Mouse (Mus musculus): ENCODE results near the gene Cdpf1. TPM values are rescaled to one million over a fixed set of nuclear protein-coding genes. Genes with fewer than 3 reads are reported as not detected.
"Not testable (repeated sequence)": the region's sequence is repeated elsewhere in the genome, so short reads cannot be mapped to it uniquely, and the experiment has no call there.

Gene Cdpf1
- polyA plus RNA-seq, 1 experiment from 2014 or later = 21.8 TPM

- H3K36me3 ChIP-seq (ENCODE audit: control insufficient read depth, insufficient read depth, low read length) = no peaks in the 10 kb centered on the region
- ATAC-seq (ENCODE audit: low FRiP score) (no peak), DNase-seq (ENCODE audit: low spot score, missing footprints) (no peak)
- no peak overlapping the region for H3K4me2 ChIP-seq
- H3K27me3 ChIP-seq (ENCODE audit: control insufficient read depth, insufficient read depth, low read length) = no peaks in the 10 kb centered on the region
- H3K4me3 ChIP-seq (ENCODE audit: low read depth, low read length) = no peak overlapping the region
- H3K4me1 ChIP-seq (ENCODE audit: control insufficient read depth, insufficient read depth, low read length) = no peaks in the 10 kb centered on the region
- no peak overlapping the region for H3K9ac ChIP-seq (ENCODE audit: low read length)
- no peaks in the 10 kb centered on the region for H3K9me3 ChIP-seq (ENCODE audit: control insufficient read depth, low read length)
- H3K27ac ChIP-seq (ENCODE audit: low read depth, low read length) = no peak overlapping the region
- 77% methylated on average over 6 of the region's 6 CpGs for WGBS
Observed at GRCm38 (mm10) chr15:85795516-85795915, 16.0 kb downstream of the Cdpf1 start.

GRCm38 (mm10) chr15:85792819-85793218 lies 18.7 kb downstream of the Cdpf1 start:
- WGBS = 88% methylated on average over 1 of the region's 1 CpGs

DNA sequence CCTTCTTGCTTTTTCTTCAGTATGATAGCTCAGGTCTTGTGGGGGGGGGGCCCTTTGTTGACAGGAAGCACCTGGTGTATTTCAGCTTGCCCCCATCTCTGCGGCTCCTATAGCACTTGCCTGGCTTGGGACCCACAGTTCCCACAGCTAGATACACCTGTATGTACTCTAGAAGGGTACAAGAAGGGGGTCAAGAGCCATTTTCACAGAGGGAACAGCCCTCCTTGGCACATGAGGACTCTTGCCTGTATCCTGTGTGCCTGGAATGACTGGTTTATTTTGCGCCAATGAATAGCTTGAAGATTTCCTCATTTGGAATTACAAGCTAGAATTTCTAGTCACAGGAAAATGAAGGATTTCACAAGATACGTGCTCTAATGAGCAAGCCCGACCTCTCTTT lies 20.0 kb downstream of the Cdpf1 start:
- Histone ChIP-seq H3K4me2 (no peak overlapping the region), H3K27ac (ENCODE audit: low read depth, low read length) (no peak overlapping the region), H3K4me1 (ENCODE audit: control insufficient read depth, insufficient read depth, low read length) (no peaks in the 10 kb centered on the region), H3K9me3 (ENCODE audit: control insufficient read depth, low read length) (no peaks in the 10 kb centered on the region), H3K36me3 (ENCODE audit: control insufficient read depth, insufficient read depth, low read length) (no peaks in the 10 kb centered on the region), H3K27me3 (ENCODE audit: control insufficient read depth, insufficient read depth, low read length) (no peaks in the 10 kb centered on the region), H3K9ac (ENCODE audit: low read length) (no peak overlapping the region), H3K4me3 (ENCODE audit: low read depth, low read length) (no peak overlapping the region)
- DNase-seq (ENCODE audit: low spot score, missing footprints) (no peak), ATAC-seq (ENCODE audit: low FRiP score) (no peak)
- 94% methylated on average over 4 of the region's 4 CpGs for WGBS

More at GRCm38 (mm10) chr15:85792819-85793218, 18.7 kb downstream of the Cdpf1 start:
- H3K4me2 ChIP-seq = no peak overlapping the region
- no peak for DNase-seq (ENCODE audit: low spot score, missing footprints)
- no peaks in the 10 kb centered on the region for H3K4me1 ChIP-seq (ENCODE audit: control insufficient read depth, insufficient read depth, low read length)
- no peak overlapping the region for H3K27ac ChIP-seq (ENCODE audit: low read depth, low read length)
- no peak overlapping the region for H3K9ac ChIP-seq (ENCODE audit: low read length)
- H3K27me3 ChIP-seq (ENCODE audit: control insufficient read depth, insufficient read depth, low read length) = no peaks in the 10 kb centered on the region
- H3K36me3 ChIP-seq (ENCODE audit: control insufficient read depth, insufficient read depth, low read length) = no peaks in the 10 kb centered on the region
- no peaks in the 10 kb centered on the region for H3K9me3 ChIP-seq (ENCODE audit: control insufficient read depth, low read length)
- no peak overlapping the region for H3K4me3 ChIP-seq (ENCODE audit: low read depth, low read length)
- ATAC-seq (ENCODE audit: low FRiP score) = no peak

GRCm38 (mm10) chr15:85788633-85789032 lies 22.9 kb downstream of the Cdpf1 start:
- H3K27me3 ChIP-seq (ENCODE audit: control insufficient read depth, insufficient read depth, low read length) = no peaks in the 10 kb centered on the region
- no peak for DNase-seq (ENCODE audit: low spot score, missing footprints)
- ATAC-seq (ENCODE audit: low FRiP score) = no peak
- no peaks in the 10 kb centered on the region for H3K36me3 ChIP-seq (ENCODE audit: control insufficient read depth, insufficient read depth, low read length)
- H3K9ac ChIP-seq (ENCODE audit: low read length) = no peak overlapping the region
- no peaks in the 10 kb centered on the region for H3K4me1 ChIP-seq (ENCODE audit: control insufficient read depth, insufficient read depth, low read length)
- H3K4me3 ChIP-seq (ENCODE audit: low read depth, low read length) = no peak overlapping the region
- H3K4me2 ChIP-seq = no peak overlapping the region
- H3K9me3 ChIP-seq (ENCODE audit: control insufficient read depth, low read length) = no peaks in the 10 kb centered on the region
- 78% methylated on average over 16 of the region's 16 CpGs for WGBS
- H3K27ac ChIP-seq (ENCODE audit: low read depth, low read length) = no peak overlapping the region

- WGBS = 87% methylated on average over 4 of the region's 4 CpGs
- H3K36me3 ChIP-seq (ENCODE audit: control insufficient read depth, insufficient read depth, low read length) = no peaks in the 10 kb centered on the region
- H3K4me2 ChIP-seq = no peak overlapping the region
- DNase-seq (ENCODE audit: low spot score, missing footprints) (no peak), ATAC-seq (ENCODE audit: low FRiP score) (no peak)
- no peak overlapping the region for H3K9ac ChIP-seq (ENCODE audit: low read length)
- H3K9me3 ChIP-seq (ENCODE audit: control insufficient read depth, low read length) = no peaks in the 10 kb centered on the region
- H3K4me3 ChIP-seq (ENCODE audit: low read depth, low read length) = no peak overlapping the region
- no peak overlapping the region for H3K27ac ChIP-seq (ENCODE audit: low read depth, low read length)
- H3K4me1 ChIP-seq (ENCODE audit: control insufficient read depth, insufficient read depth, low read length) = no peaks in the 10 kb centered on the region
- no peaks in the 10 kb centered on the region for H3K27me3 ChIP-seq (ENCODE audit: control insufficient read depth, insufficient read depth, low read length)
Observed at GRCm38 (mm10) chr15:85788051-85788450, 23.4 kb downstream of the Cdpf1 start.

DNA sequence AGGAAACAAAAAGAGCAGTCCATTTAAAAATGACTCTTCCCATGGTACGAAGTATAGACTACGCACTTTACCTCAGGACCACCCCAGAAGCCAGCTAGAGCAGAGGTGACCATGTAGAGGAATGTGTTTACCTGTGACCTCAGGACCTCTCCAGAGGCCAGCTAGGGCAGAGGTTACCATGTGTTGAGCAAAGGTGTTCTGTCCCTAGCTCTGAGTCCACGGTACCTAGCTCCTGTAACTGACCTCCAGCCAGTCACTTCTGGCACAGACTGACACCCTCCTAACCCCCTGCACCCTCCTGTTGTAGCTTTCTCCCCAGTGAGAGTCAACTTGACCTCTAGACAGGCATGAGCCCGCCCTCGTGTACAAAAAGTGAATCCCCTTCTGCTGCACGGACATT lies 24.0 kb downstream of the Cdpf1 start:
- Histone ChIP-seq H3K27me3 (ENCODE audit: control insufficient read depth, insufficient read depth, low read length) (no peaks in the 10 kb centered on the region), H3K9me3 (ENCODE audit: control insufficient read depth, low read length) (no peaks in the 10 kb centered on the region), H3K4me3 (ENCODE audit: low read depth, low read length) (no peak overlapping the region), H3K4me1 (ENCODE audit: control insufficient read depth, insufficient read depth, low read length) (no peaks in the 10 kb centered on the region), H3K36me3 (ENCODE audit: control insufficient read depth, insufficient read depth, low read length) (no peaks in the 10 kb centered on the region), H3K27ac (ENCODE audit: low read depth, low read length) (no peak overlapping the region), H3K9ac (ENCODE audit: low read length) (no peak overlapping the region), H3K4me2 (no peak overlapping the region)
- ATAC-seq (ENCODE audit: low FRiP score) (no peak), DNase-seq (ENCODE audit: low spot score, missing footprints) (no peak)
- WGBS = 86% methylated on average over 6 of the region's 6 CpGs

DNA sequence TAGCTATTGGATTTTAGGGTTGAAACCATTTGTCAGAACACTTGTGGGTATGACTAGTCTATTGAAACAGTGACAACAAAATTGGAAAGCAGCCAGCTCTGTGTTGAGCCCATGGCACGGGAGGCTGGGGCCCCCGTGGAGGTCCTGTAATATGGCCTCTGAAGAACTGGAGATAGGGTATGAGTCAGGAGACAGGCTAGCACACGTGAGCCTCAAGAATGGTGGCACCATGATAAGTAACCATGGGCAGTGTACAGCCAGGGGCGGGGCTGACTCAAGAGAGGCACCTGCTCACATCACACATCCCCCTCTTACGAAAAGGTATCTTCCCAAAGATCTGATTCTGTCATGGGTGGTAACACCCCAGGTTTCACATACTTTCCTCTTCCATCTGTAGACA lies 24.8 kb downstream of the Cdpf1 start:
- Histone ChIP-seq H3K36me3 (ENCODE audit: control insufficient read depth, insufficient read depth, low read length) (no peaks in the 10 kb centered on the region), H3K9ac (ENCODE audit: low read length) (no peak overlapping the region), H3K4me1 (ENCODE audit: control insufficient read depth, insufficient read depth, low read length) (no peaks in the 10 kb centered on the region), H3K27me3 (ENCODE audit: control insufficient read depth, insufficient read depth, low read length) (no peaks in the 10 kb centered on the region), H3K4me3 (ENCODE audit: low read depth, low read length) (no peak overlapping the region), H3K4me2 (no peak overlapping the region), H3K9me3 (ENCODE audit: control insufficient read depth, low read length) (no peaks in the 10 kb centered on the region), H3K27ac (ENCODE audit: low read depth, low read length) (no peak overlapping the region)
- ATAC-seq (ENCODE audit: low FRiP score) (no peak), DNase-seq (ENCODE audit: low spot score, missing footprints) (no peak)
- WGBS = 80% methylated on average over 5 of the region's 5 CpGs

DNA sequence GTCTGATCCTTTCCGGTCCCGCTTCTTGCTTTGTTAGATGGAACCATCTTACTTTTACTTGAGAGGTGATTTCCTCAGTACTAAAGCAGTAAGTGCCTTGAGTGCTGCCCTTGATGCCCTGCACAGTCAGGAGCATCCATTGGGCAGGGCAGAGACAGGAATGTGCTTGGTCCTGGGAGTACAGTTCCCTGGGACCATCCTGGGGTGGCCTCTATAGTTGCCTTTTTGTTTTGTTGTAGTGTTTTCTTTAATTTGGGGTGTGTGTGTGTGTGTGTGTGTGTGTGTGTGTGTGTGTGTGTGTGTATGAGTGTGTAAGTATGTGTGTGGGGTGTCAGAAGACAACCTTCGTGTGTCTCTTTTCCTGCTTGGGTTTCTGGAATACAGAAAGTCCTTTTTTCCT lies 27.2 kb downstream of the Cdpf1 start:
- no peak overlapping the region for H3K27ac ChIP-seq (ENCODE audit: low read depth, low read length)
- H3K4me1 ChIP-seq (ENCODE audit: control insufficient read depth, insufficient read depth, low read length) = no peaks in the 10 kb centered on the region
- H3K9me3 ChIP-seq (ENCODE audit: control insufficient read depth, low read length) = no peaks in the 10 kb centered on the region
- H3K4me3 ChIP-seq (ENCODE audit: low read depth, low read length) = no peak overlapping the region
- ATAC-seq (ENCODE audit: low FRiP score) (no peak), DNase-seq (ENCODE audit: low spot score, missing footprints) (no peak)
- no peak overlapping the region for H3K4me2 ChIP-seq
- H3K36me3 ChIP-seq (ENCODE audit: control insufficient read depth, insufficient read depth, low read length) = no peaks in the 10 kb centered on the region
- no peaks in the 10 kb centered on the region for H3K27me3 ChIP-seq (ENCODE audit: control insufficient read depth, insufficient read depth, low read length)
- no peak overlapping the region for H3K9ac ChIP-seq (ENCODE audit: low read length)
- 88% methylated on average over 3 of the region's 3 CpGs for WGBS

DNA sequence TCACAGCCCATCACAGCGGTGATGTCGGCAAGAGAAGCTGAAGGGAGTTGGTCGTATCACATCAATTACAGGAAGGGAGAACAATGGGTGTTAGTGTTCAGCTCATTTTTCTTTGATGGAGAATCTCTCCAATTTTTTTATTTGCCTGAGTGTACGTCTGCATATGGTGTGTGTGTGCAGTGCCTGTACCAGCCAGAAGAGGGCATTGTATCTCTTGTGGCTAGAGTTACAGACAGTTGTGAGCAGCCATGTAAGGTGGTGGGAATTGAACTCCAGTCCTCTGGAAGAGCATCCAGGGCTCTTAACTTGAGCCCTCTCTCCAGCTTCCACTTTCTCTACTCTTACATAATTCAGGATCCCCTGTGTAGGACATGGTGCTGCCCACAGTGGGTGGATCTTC lies 28.4 kb downstream of the Cdpf1 start:
- no peak overlapping the region for H3K4me3 ChIP-seq (ENCODE audit: low read depth, low read length)
- H3K36me3 ChIP-seq (ENCODE audit: control insufficient read depth, insufficient read depth, low read length) = no peaks in the 10 kb centered on the region
- no peaks in the 10 kb centered on the region for H3K9me3 ChIP-seq (ENCODE audit: control insufficient read depth, low read length)
- no peak overlapping the region for H3K4me2 ChIP-seq
- no peaks in the 10 kb centered on the region for H3K27me3 ChIP-seq (ENCODE audit: control insufficient read depth, insufficient read depth, low read length)
- ATAC-seq (ENCODE audit: low FRiP score) (no peak), DNase-seq (ENCODE audit: low spot score, missing footprints) (no peak)
- 90% methylated on average over 4 of the region's 4 CpGs for WGBS
- H3K27ac ChIP-seq (ENCODE audit: low read depth, low read length) = no peak overlapping the region
- H3K4me1 ChIP-seq (ENCODE audit: control insufficient read depth, insufficient read depth, low read length) = no peaks in the 10 kb centered on the region
- no peak overlapping the region for H3K9ac ChIP-seq (ENCODE audit: low read length)

DNA sequence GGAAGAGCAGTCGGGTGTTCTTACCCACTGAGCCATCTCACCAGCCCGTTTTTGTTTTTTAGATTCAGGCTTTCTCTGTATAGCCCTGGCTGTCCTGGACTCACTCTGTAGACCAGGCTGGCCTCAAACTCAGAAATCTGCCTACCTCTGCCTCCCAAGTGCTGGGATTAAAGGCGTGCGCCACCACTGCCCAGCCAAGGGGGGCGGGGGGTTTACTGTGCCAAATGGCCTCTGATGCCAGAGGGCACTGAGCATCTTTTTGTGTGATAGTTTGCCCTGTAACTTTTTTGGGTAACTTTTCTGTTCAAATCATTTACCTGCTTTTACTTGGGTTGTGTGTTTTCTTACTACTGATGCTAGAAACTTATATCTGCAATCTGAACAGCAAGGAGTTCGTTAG lies 32.6 kb downstream of the Cdpf1 start:
- H3K9me3 ChIP-seq (ENCODE audit: control insufficient read depth, low read length); H3K27ac ChIP-seq (ENCODE audit: low read depth, low read length); H3K4me3 ChIP-seq (ENCODE audit: low read depth, low read length); H3K4me2 ChIP-seq; H3K9ac ChIP-seq (ENCODE audit: low read length); DNase-seq (ENCODE audit: low spot score, missing footprints); ATAC-seq (ENCODE audit: low FRiP score); H3K36me3 ChIP-seq (ENCODE audit: control insufficient read depth, insufficient read depth, low read length); H3K27me3 ChIP-seq (ENCODE audit: control insufficient read depth, insufficient read depth, low read length); H3K4me1 ChIP-seq (ENCODE audit: control insufficient read depth, insufficient read depth, low read length): not testable (repeated sequence)
- WGBS = 94% methylated on average over 6 of the region's 6 CpGs

All from midbrain, embryonic 11.5 days (tissue).